Mouse (Mus musculus): ENCODE results near the gene Ugt3a2. TPM values are rescaled to one million over a fixed set of nuclear protein-coding genes. Genes with fewer than 3 reads are reported as not detected.

Ugt3a2 gene
- polyA plus RNA-seq, 1 experiment from 2014 or later: not detected

- 90% methylated on average over 3 of the region's 3 CpGs for WGBS
- no peak overlapping the region for H3K4me2 ChIP-seq (ENCODE audit: low read length)
- H3K27me3 ChIP-seq (replicated peaks; ENCODE audit: control insufficient read depth, insufficient read depth, low read length): no peaks in the 10 kb centered on the region
- no peaks in the 10 kb centered on the region for H3K9me3 ChIP-seq (ENCODE audit: control insufficient read depth, low read length)
- no peak for ATAC-seq
- no peak overlapping the region for H3K27ac ChIP-seq (ENCODE audit: low read length)
- H3K36me3 ChIP-seq (ENCODE audit: control insufficient read depth, insufficient read depth): no peaks in the 10 kb centered on the region
- no peak overlapping the region for H3K4me3 ChIP-seq (replicated peaks; ENCODE audit: low read length)
- no peaks in the 10 kb centered on the region for H3K4me1 ChIP-seq (replicated peaks; ENCODE audit: control insufficient read depth, insufficient read depth, low read length)
- no peak overlapping the region for H3K9ac ChIP-seq (replicated peaks; ENCODE audit: low read depth, low read length)
Observed at GRCm38 (mm10) chr15:9409475-9409874, 74.1 kb downstream of the Ugt3a2 start.

Other genes with a start within 250 kb of the Ugt3a2 start
- 4.2 and 4.5 TPM in 2 replicates for gene Lmbrd2, start 195.0 kb upstream of the Ugt3a2 start, polyA plus RNA-seq (2015; fragmentation: Nextera tagmentation; extraction: Ambion mirVana)
- 35.0 and 41.2 TPM in 2 replicates for gene Skp2, start 180.1 kb upstream of the Ugt3a2 start, polyA plus RNA-seq (2015; fragmentation: Nextera tagmentation; extraction: Ambion mirVana)
- gene Ugt3a1, start 58.7 kb upstream of the Ugt3a2 start, polyA plus RNA-seq (2015; fragmentation: Nextera tagmentation; extraction: Ambion mirVana): not detected in 2 replicates
- 2.2 and 2.8 TPM in 2 replicates for gene Capsl, start 100.5 kb downstream of the Ugt3a2 start, polyA plus RNA-seq (2015; fragmentation: Nextera tagmentation; extraction: Ambion mirVana)
- not detected in 2 replicates for gene Il7r, start 194.6 kb downstream of the Ugt3a2 start, polyA plus RNA-seq (2015; fragmentation: Nextera tagmentation; extraction: Ambion mirVana)

Measured in forebrain, embryonic 16.5 days (tissue).